Mouse (Mus musculus): ENCODE results near the gene Rgcc.

The Rgcc gene

GRCm38 (mm10) chr14:79241656-79242385 lies 59.6 kb downstream of the Rgcc start:
- no peak for DNase-seq (ENCODE audit: low spot score)

GRCm38 (mm10) chr14:79241057-79241570 lies 60.3 kb downstream of the Rgcc start:
- DNase-seq (ENCODE audit: low spot score) = no peak

GRCm38 (mm10) chr14:79239402-79239801 lies 62.0 kb downstream of the Rgcc start:
- DNase-seq (ENCODE audit: low spot score) = no peak
